Comparison of ENCODE assay signal across 35 mouse cellular contexts in genomic region chr5:107776777-107777544, GRCm38 (mm10). TPM values are rescaled to one million over a fixed set of nuclear protein-coding genes. Genes with fewer than 3 reads are reported as not detected.
A peak's percentile ranks its signal among the peaks of the same experiment; 100 is the strongest.
DNase-seq lines count a peak whose midpoint lies in the region; ATAC-seq and TF ChIP-seq lines count a peak whose summit lies in the region.
"Had no signal": no experiment of that assay in that cellular context is flagged by ENCODE, and none has a peak within 500 bp of the region (broad histone marks: within the 10 kb centered on the region; RNA-seq: fewer than 3 reads in every experiment).

No protein-coding gene starts in this region.

- TF ChIP-seq POLR2A in myocyte (IDR thresholded peaks at IDR 0.05; ENCODE audit: insufficient read length, low read depth): no peak

- TF ChIP-seq CTCF in intestine, postnatal 0 days (IDR thresholded peaks at IDR 0.05; ENCODE audit: low read depth): no peak
- no peak for TF ChIP-seq CTCF in kidney, postnatal 0 days (IDR thresholded peaks at IDR 0.05; ENCODE audit: low read depth)

- no peaks in the 10 kb centered on the region for H3K79me2 ChIP-seq in myocyte (ENCODE audit: control insufficient read depth, insufficient read depth)

- 72% methylated on average over 4 of the region's 4 CpGs for WGBS in intestine, embryonic 15.5 days
- WGBS in intestine, postnatal 0 days: 44% methylated on average over 4 of the region's 4 CpGs
- WGBS in kidney, postnatal 0 days: 74% methylated on average over 4 of the region's 4 CpGs

- no peak for DNase-seq in kidney, postnatal 0 days (ENCODE audit: low spot score)
- no peak for DNase-seq in kidney, postnatal 10 days
- peak; percentile 41 for DNase-seq in induced T-regulatory cell, adult 2 months (ENCODE audit: low read depth)
- no peak for DNase-seq in thymus, postnatal 4 days
- DNase-seq in urinary bladder, postnatal 36 days (ENCODE audit: low spot score in 2 of 2): no peak
- DNase-seq: adrenal gland, adult 8-10 months; cerebellum, adult 8-10 months; cerebellum, postnatal 25 days; gastrocnemius, postnatal 14 days; heart, adult 18-20 months; heart, postnatal 10 days; kidney, postnatal 4 days; layer of hippocampus, postnatal 36 days; left cerebral cortex, postnatal 4 days; liver, postnatal 0 days; lung, postnatal 36 days; retina, postnatal 1 day; right cerebral cortex, postnatal 14 days had no signal

- H3K4me3 ChIP-seq in intestine, embryonic 15.5 days (replicated peaks): no peak overlapping the region
- no peak overlapping the region for H3K4me3 ChIP-seq in intestine, postnatal 0 days (ENCODE audit: low read depth, low read length)
- no peak overlapping the region for H3K4me3 ChIP-seq in kidney, postnatal 0 days (replicated peaks; ENCODE audit: low read depth, low read length)
- H3K4me3 ChIP-seq in myocyte: no peak overlapping the region
- H3K4me3 ChIP-seq: embryonic facial prominence, embryonic 10.5 days; embryonic facial prominence, embryonic 15.5 days; heart, embryonic 13.5 days; hindbrain, embryonic 10.5 days; liver, embryonic 12.5 days; midbrain, embryonic 13.5 days; neural tube, embryonic 15.5 days had no signal

- no peak overlapping the region for H3K27ac ChIP-seq in intestine, embryonic 15.5 days
- no peak overlapping the region for H3K27ac ChIP-seq in intestine, postnatal 0 days (ENCODE audit: low read depth, low read length)
- no peak overlapping the region for H3K27ac ChIP-seq in kidney, postnatal 0 days
- H3K27ac ChIP-seq: embryonic facial prominence, embryonic 10.5 days; embryonic facial prominence, embryonic 15.5 days; heart, embryonic 13.5 days; hindbrain, embryonic 10.5 days; liver, embryonic 12.5 days; midbrain, embryonic 13.5 days; neural tube, embryonic 15.5 days had no signal

- no peaks in the 10 kb centered on the region for H3K9me3 ChIP-seq in intestine, embryonic 15.5 days
- H3K9me3 ChIP-seq in intestine, postnatal 0 days (ENCODE audit: control insufficient read depth): no peaks in the 10 kb centered on the region
- H3K9me3 ChIP-seq in kidney, postnatal 0 days (replicated peaks; ENCODE audit: low read length): no peaks in the 10 kb centered on the region
- H3K9me3 ChIP-seq: embryonic facial prominence, embryonic 10.5 days; embryonic facial prominence, embryonic 15.5 days; heart, embryonic 13.5 days; hindbrain, embryonic 10.5 days; liver, embryonic 12.5 days; midbrain, embryonic 13.5 days; neural tube, embryonic 15.5 days had no signal

- H3ac ChIP-seq in myocyte (ENCODE audit: control insufficient read depth, insufficient read length): no peak overlapping the region

- no peak overlapping the region for H3K4me2 ChIP-seq in intestine, embryonic 15.5 days (replicated peaks)
- H3K4me2 ChIP-seq in intestine, postnatal 0 days (replicated peaks; ENCODE audit: low read depth): no peak overlapping the region
- H3K4me2 ChIP-seq in kidney, postnatal 0 days (ENCODE audit: low read length): no peak overlapping the region
- H3K4me2 ChIP-seq in myocyte (ENCODE audit: low read depth): peak overlapping the region; percentile 31
- H3K4me2 ChIP-seq: embryonic facial prominence, embryonic 15.5 days; heart, embryonic 13.5 days; liver, embryonic 12.5 days; midbrain, embryonic 13.5 days; neural tube, embryonic 15.5 days had no signal

- peak; percentile 73 for ATAC-seq in intestine, embryonic 15.5 days
- no peak for ATAC-seq in intestine, postnatal 0 days
- peak; percentile 76 for ATAC-seq in kidney, postnatal 0 days (replicated peaks; ENCODE audit: low FRiP score, low read depth)
- ATAC-seq: forebrain, embryonic 14.5 days; hindbrain, embryonic 16.5 days; liver, embryonic 12.5 days; liver, postnatal 0 days; midbrain, embryonic 13.5 days had no signal

- H3K9ac ChIP-seq in intestine, embryonic 15.5 days: no peak overlapping the region
- H3K9ac ChIP-seq in intestine, postnatal 0 days (ENCODE audit: low read depth, low read length): no peak overlapping the region
- no peak overlapping the region for H3K9ac ChIP-seq in kidney, postnatal 0 days (ENCODE audit: low read depth, low read length)
- H3K9ac ChIP-seq: embryonic facial prominence, embryonic 15.5 days; heart, embryonic 13.5 days; liver, embryonic 12.5 days; liver, postnatal 0 days; midbrain, embryonic 13.5 days; neural tube, embryonic 15.5 days had no signal

- no peaks in the 10 kb centered on the region for H3K36me3 ChIP-seq in intestine, embryonic 15.5 days
- H3K36me3 ChIP-seq in intestine, postnatal 0 days (ENCODE audit: control insufficient read depth, insufficient read depth): peaks cover 6% of the 10 kb centered on the region; the same call in 1 of the 2 replicates
- peaks cover 4% of the 10 kb centered on the region; the same call in 1 of the 2 replicates for H3K36me3 ChIP-seq in kidney, postnatal 0 days (ENCODE audit: insufficient read depth, low read length)
- H3K36me3 ChIP-seq in myocyte (ENCODE audit: control insufficient read depth, insufficient read depth): no peaks in the 10 kb centered on the region
- H3K36me3 ChIP-seq: embryonic facial prominence, embryonic 15.5 days; midbrain, embryonic 13.5 days; neural tube, embryonic 15.5 days had no signal

- no peaks in the 10 kb centered on the region for H3K4me1 ChIP-seq in intestine, embryonic 15.5 days (replicated peaks)
- no peaks in the 10 kb centered on the region for H3K4me1 ChIP-seq in intestine, postnatal 0 days (replicated peaks; ENCODE audit: control insufficient read depth, insufficient read depth, low read length)
- no peaks in the 10 kb centered on the region for H3K4me1 ChIP-seq in kidney, postnatal 0 days (replicated peaks; ENCODE audit: insufficient read depth, low read length)
- H3K4me1 ChIP-seq: embryonic facial prominence, embryonic 10.5 days; embryonic facial prominence, embryonic 15.5 days; hindbrain, embryonic 10.5 days; liver, embryonic 12.5 days; midbrain, embryonic 13.5 days; neural tube, embryonic 15.5 days had no signal

- no peaks in the 10 kb centered on the region for H3K27me3 ChIP-seq in intestine, embryonic 15.5 days (replicated peaks)
- H3K27me3 ChIP-seq in intestine, postnatal 0 days (replicated peaks; ENCODE audit: control insufficient read depth, insufficient read depth, low read length): no peaks in the 10 kb centered on the region
- no peaks in the 10 kb centered on the region for H3K27me3 ChIP-seq in kidney, postnatal 0 days (ENCODE audit: insufficient read depth, low read length)
- no peaks in the 10 kb centered on the region for H3K27me3 ChIP-seq in myocyte (ENCODE audit: control insufficient read depth, insufficient read depth, insufficient read length)
- H3K27me3 ChIP-seq: embryonic facial prominence, embryonic 15.5 days; heart, embryonic 13.5 days; liver, embryonic 12.5 days; midbrain, embryonic 13.5 days; neural tube, embryonic 15.5 days had no signal

TF ChIP-seq in myocyte, 11 proteins besides CTCF, POLR2A, EP300 and RAD21:
- TF ChIP-seq E2F4 (IDR thresholded peaks at IDR 0.05; ENCODE audit: insufficient read depth) (no peak), TCF3 (IDR thresholded peaks at IDR 0.05; ENCODE audit: insufficient read length, low read depth) (no peak), MYOD1 (IDR thresholded peaks at IDR 0.05; ENCODE audit: control insufficient read depth in 1 of 3, insufficient read length in 2 of 3, low read depth in 2 of 3) (no peak), MAX (IDR thresholded peaks at IDR 0.05; ENCODE audit: low read depth) (no peak), MYOG (IDR thresholded peaks at IDR 0.05; ENCODE audit: control insufficient read depth in 1 of 3, insufficient read depth in 1 of 3, insufficient read length in 2 of 3, low read depth in 2 of 3) (no peak), TCF12 (IDR thresholded peaks at IDR 0.05; ENCODE audit: insufficient read depth, poor library complexity, severe bottlenecking) (no peak)

RNA-seq across cellular contexts. Expression of gene Gfi1, which starts 51.1 kb away (rescaled TPM):
- polyA plus RNA-seq in intestine, embryonic 15.5 days (2015; fragmentation: Nextera tagmentation; extraction: Ambion mirVana): 1.2 and 2.2 TPM in 2 replicates
- 0.37 and 0.38 TPM in 2 replicates for polyA plus RNA-seq in intestine, postnatal 0 days (2015; fragmentation: Nextera tagmentation; extraction: Ambion mirVana)
- polyA plus RNA-seq in kidney, postnatal 0 days (2015; fragmentation: Nextera tagmentation; extraction: Ambion mirVana): 0.06 TPM in 1 of 2 replicates, not detected in the other
- 0.78 TPM for polyA plus RNA-seq in myocyte (2012; fragmentation: generic; extraction: Trizol)
- polyA plus RNA-seq: embryonic facial prominence, embryonic 10.5 days; forebrain, embryonic 14.5 days; heart, embryonic 13.5 days; hindbrain, embryonic 16.5 days; midbrain, embryonic 13.5 days; neural tube, embryonic 15.5 days; stomach, embryonic 14.5 days had no signal

RNA-seq across cellular contexts. Expression of gene Ube2d2b, which starts 52.9 kb away (rescaled TPM):
- polyA plus RNA-seq in intestine, embryonic 15.5 days (2015; fragmentation: Nextera tagmentation; extraction: Ambion mirVana): 0.10 TPM in 1 of 2 replicates, not detected in the other
- 0.09 TPM in 1 of 2 replicates, not detected in the other for polyA plus RNA-seq in intestine, postnatal 0 days (2015; fragmentation: Nextera tagmentation; extraction: Ambion mirVana)
- 0.08 TPM in 1 of 2 replicates, not detected in the other for polyA plus RNA-seq in kidney, postnatal 0 days (2015; fragmentation: Nextera tagmentation; extraction: Ambion mirVana)
- 0.02 TPM for polyA plus RNA-seq in myocyte (2012; fragmentation: generic; extraction: Trizol)
- polyA plus RNA-seq: limb, embryonic 14.5 days; small intestine, adult 2 months; thymus, postnatal 0 days; urinary bladder, adult 2 months had no signal
